Mouse (Mus musculus) midbrain, embryonic 16.5 days (tissue): Measurements from ENCODE around the gene 2210011C24Rik. TPM values are rescaled to one million over a fixed set of nuclear protein-coding genes. Genes with fewer than 3 reads are reported as not detected.

Experiments
- ATAC-seq: fragments of 200-750 bp; cut with Nextera tagmentation; 2 replicates; pipeline ENCODE4 v1.8.0; 2017; ENCODE audit warnings: moderate TSS enrichment
- H3K27ac ChIP-seq: fragments of 300-500 bp; sonication (generic); 2 replicates; pipeline ENCODE4 v1.5.1; 2014; ENCODE audit warnings: mild to moderate bottlenecking, low read length, mixed read lengths
- H3K27me3 ChIP-seq: fragments of 300-500 bp; sonication (generic); 2 replicates; pipeline ENCODE4 v1.6.1; 2014; ENCODE audit warnings: low read depth, low read length, mixed read lengths; ENCODE audit not compliant: control insufficient read depth, insufficient read depth
- H3K36me3 ChIP-seq: fragments of 300-500 bp; sonication (generic); 2 replicates; pipeline ENCODE4 v1.6.1; 2014; ENCODE audit warnings: mild to moderate bottlenecking, low read length, moderate library complexity, mixed read lengths; ENCODE audit not compliant: control insufficient read depth, insufficient read depth
- H3K4me1 ChIP-seq: fragments of 300-500 bp; sonication (generic); 2 replicates; pipeline ENCODE4 v1.6.1; 2014; ENCODE audit warnings: mild to moderate bottlenecking, low read length, mixed read lengths; ENCODE audit not compliant: control insufficient read depth, insufficient read depth
- H3K4me2 ChIP-seq: fragments of 300-500 bp; sonication (generic); 2 replicates; pipeline ENCODE4 v1.6.1; 2014; ENCODE audit warnings: mild to moderate bottlenecking, low read length, mixed read lengths
- H3K4me3 ChIP-seq: fragments of 300-500 bp; sonication (generic); 2 replicates; pipeline ENCODE4 v1.5.1; 2014; ENCODE audit warnings: low read depth, mild to moderate bottlenecking, low read length, moderate library complexity, mixed read lengths
- H3K9ac ChIP-seq: fragments of 300-500 bp; sonication (generic); 2 replicates; pipeline ENCODE4 v1.6.1; 2014; ENCODE audit warnings: low read depth, low read length, mixed read lengths
- H3K9me3 ChIP-seq: fragments of 300-500 bp; sonication (generic); replicated peaks from 2 replicates; pipeline ENCODE4 v1.6.1; 2014; ENCODE audit warnings: mild to moderate bottlenecking, low read length, mixed read lengths; ENCODE audit not compliant: control insufficient read depth, poor library complexity, severe bottlenecking
- WGBS: fragments of 180-500 bp; shearing (Covaris S2); extraction: QIAGEN DNeasy Blood & Tissue Kit; methylation state at CpG from one replicate; pipeline ENCODE4 v1.1.7; 2014; 5-methylcytosine and 5-hydroxymethylcytosine counted together
- polyA plus RNA-seq: library from polyadenylated mRNA; unstranded; fragments of >200 nt; fragmentation: Nextera tagmentation; extraction: Ambion mirVana; gene quantifications from 2 replicates; pipeline ENCODE4 v1.2.1, GENCODE M21; 2015

Gene 2210011C24Rik
- polyA plus RNA-seq = 0.28 and 0.30 TPM in 2 replicates

DNA sequence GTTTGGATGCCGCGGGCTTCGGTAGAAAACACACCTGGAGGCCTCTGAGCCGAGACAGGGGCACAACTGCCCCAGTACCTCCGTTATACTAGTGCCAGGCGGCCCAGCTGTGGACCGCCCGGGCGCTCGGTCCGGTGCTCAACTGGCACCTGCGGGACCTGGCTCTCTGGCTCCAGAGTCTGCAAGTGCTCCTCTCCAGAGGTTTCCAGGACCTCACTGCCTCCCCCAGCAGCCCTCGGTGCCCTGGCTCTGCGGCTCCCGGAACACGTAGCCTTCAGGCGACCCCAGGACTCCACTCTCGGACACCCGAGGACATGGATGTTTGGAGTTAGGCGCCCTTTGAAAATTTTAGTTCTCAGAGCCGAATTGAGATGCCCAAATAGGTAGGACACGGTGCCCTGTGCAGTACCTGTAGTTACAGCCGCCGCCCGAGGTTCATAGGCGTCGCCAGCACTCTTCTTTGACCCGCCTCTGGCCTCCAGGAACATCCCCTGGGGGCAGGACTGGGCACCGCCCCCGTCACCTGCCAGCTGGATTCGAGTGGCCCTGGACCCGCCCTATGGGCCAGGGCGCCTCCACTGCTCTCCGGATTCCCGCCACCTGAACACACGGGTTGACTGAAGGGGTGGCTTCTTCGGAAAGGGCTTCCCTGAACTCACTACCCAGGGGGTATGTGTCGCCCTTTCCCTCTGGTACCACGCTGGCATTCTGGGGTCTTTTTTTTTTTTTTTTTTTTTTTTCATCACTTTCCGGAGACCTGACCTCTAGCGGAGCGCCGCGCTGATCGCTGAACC lies at the start of gene 2210011C24Rik:
2210011C24Rik (minus strand) TSS at position 467 of the 794 bp plus-strand sequence.
- 0 out of 2 replicates have a peak, but pooled peaks have one; percentile 20 for ATAC-seq
- H3K4me2 ChIP-seq = peak within 1 kb of the TSS; percentile 94
- no peaks in the 10 kb centered on the region for H3K36me3 ChIP-seq
- H3K4me1 ChIP-seq = peaks cover 22% of the 10 kb centered on the region
- no peaks in the 10 kb centered on the region for H3K9me3 ChIP-seq
- H3K4me3 ChIP-seq = peak within 1 kb of the TSS; percentile 58
- peaks cover 22% of the 10 kb centered on the region for H3K27me3 ChIP-seq
- peak within 1 kb of the TSS; percentile 66 for H3K9ac ChIP-seq
- under 1% methylated on average over 45 of the region's 45 CpGs for WGBS
- H3K27ac ChIP-seq = no peak within 1 kb of the TSS

DNA sequence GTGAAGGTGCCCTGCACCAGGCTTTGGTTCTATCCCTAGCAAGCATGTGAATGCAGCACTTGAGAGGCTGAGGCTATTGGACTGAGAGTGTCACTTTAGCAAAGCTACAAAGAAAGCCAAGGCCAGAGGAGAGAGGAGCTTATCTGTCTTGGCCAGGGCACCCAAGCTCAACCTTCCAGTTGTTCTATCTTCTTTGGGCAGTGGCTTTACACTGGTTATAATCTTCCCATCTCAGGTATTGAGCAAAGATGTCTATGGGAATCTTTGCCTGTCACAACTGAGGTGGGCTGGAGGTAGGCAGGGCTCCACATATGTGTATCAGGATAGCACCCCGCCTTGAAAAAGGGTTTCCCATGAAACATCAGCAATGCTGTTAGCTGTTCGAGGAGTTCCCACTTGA lies 48.3 kb upstream of the 2210011C24Rik start:
- no peak overlapping the region for H3K4me2 ChIP-seq
- 89% methylated on average over 2 of the region's 2 CpGs for WGBS
- H3K9ac ChIP-seq = no peak overlapping the region
- no peaks in the 10 kb centered on the region for H3K9me3 ChIP-seq
- H3K4me3 ChIP-seq = no peak overlapping the region
- H3K4me1 ChIP-seq = no peaks in the 10 kb centered on the region
- no peaks in the 10 kb centered on the region for H3K27me3 ChIP-seq
- H3K36me3 ChIP-seq = no peaks in the 10 kb centered on the region
- no peak overlapping the region for H3K27ac ChIP-seq
- no peak for ATAC-seq

- no peaks in the 10 kb centered on the region for H3K36me3 ChIP-seq
- 94% methylated on average over 2 of the region's 2 CpGs for WGBS
- no peak overlapping the region for H3K9ac ChIP-seq
- no peak overlapping the region for H3K27ac ChIP-seq
- ATAC-seq = no peak
- H3K4me1 ChIP-seq = no peaks in the 10 kb centered on the region
- no peak overlapping the region for H3K4me2 ChIP-seq
- H3K9me3 ChIP-seq = no peaks in the 10 kb centered on the region
- no peaks in the 10 kb centered on the region for H3K27me3 ChIP-seq
- H3K4me3 ChIP-seq = no peak overlapping the region
These were observed 47.3 kb upstream of the 2210011C24Rik start for GRCm38 (mm10) chr8:84059226-84059625.

GRCm38 (mm10) chr8:84057827-84058226 lies 45.9 kb upstream of the 2210011C24Rik start:
- Histone ChIP-seq H3K36me3 (no peaks in the 10 kb centered on the region), H3K9me3 (no peaks in the 10 kb centered on the region), H3K27ac (no peak overlapping the region), H3K9ac (no peak overlapping the region), H3K4me2 (no peak overlapping the region), H3K27me3 (no peaks in the 10 kb centered on the region), H3K4me3 (no peak overlapping the region), H3K4me1 (no peaks in the 10 kb centered on the region)
- WGBS = 91% methylated on average over 1 of the region's 1 CpGs
- no peak for ATAC-seq

DNA sequence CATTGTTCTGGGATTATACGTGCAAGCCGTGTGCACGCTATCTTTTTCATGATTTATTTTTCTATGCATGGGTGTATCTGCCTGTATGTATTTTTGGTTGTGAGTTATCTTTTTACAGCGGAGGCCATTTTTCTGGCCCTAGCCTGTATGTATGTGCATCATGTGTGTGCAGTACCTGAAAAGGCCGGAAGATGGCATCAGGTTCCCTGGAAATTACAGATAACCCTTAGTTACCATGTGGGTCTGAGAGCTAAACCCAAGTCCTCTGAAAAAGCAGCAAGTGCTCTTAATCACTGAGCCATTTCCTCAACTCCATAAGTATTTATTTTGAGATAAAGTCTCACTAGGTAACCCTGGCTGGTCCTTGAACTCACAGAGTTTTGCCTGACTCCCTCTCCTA lies 41.3 kb upstream of the 2210011C24Rik start:
- 94% methylated on average over 5 of the region's 5 CpGs for WGBS
- Histone ChIP-seq H3K27me3 (no peaks in the 10 kb centered on the region), H3K27ac (no peak overlapping the region), H3K9ac (no peak overlapping the region), H3K4me1 (no peaks in the 10 kb centered on the region), H3K4me3 (no peak overlapping the region), H3K36me3 (no peaks in the 10 kb centered on the region), H3K4me2 (no peak overlapping the region), H3K9me3 (no peaks in the 10 kb centered on the region)
- ATAC-seq = no peak

GRCm38 (mm10) chr8:84052746-84053145 lies 40.8 kb upstream of the 2210011C24Rik start:
- H3K36me3 ChIP-seq = no peaks in the 10 kb centered on the region
- no peak overlapping the region for H3K9ac ChIP-seq
- H3K4me2 ChIP-seq = no peak overlapping the region
- H3K27ac ChIP-seq = no peak overlapping the region
- H3K4me1 ChIP-seq = no peaks in the 10 kb centered on the region
- H3K9me3 ChIP-seq = no peaks in the 10 kb centered on the region
- no peak for ATAC-seq
- H3K4me3 ChIP-seq = no peak overlapping the region
- no peaks in the 10 kb centered on the region for H3K27me3 ChIP-seq
- 64% methylated on average over 3 of the region's 3 CpGs for WGBS

GRCm38 (mm10) chr8:84048171-84048570 lies 36.2 kb upstream of the 2210011C24Rik start:
- WGBS = 84% methylated on average over 5 of the region's 5 CpGs
- Histone ChIP-seq H3K27me3 (peaks cover 20% of the 10 kb centered on the region), H3K27ac (no peak overlapping the region), H3K4me3 (no peak overlapping the region), H3K4me2 (no peak overlapping the region), H3K4me1 (peaks cover 3% of the 10 kb centered on the region; the same call in 1 of the 2 replicates), H3K9ac (no peak overlapping the region), H3K36me3 (no peaks in the 10 kb centered on the region), H3K9me3 (no peaks in the 10 kb centered on the region)
- ATAC-seq = no peak

DNA sequence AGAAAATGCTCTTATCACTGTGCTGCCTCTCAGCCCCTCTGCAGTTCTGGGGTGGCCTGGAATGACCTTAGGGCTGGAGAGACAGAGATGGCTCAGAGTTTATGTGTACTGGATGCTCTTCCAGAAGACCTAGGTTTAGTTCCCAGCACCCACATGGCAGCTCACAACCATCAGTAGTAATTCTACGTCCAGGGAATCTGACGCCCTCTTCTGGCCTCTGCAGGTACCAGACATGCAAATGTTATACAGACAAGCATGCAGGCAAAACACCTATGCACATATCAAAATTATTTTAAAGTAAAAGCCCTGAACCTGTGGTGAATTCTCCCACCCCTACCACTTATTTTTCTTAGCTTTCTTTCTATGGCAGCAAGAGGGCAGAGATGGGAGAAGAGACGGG lies 34.5 kb upstream of the 2210011C24Rik start:
- Histone ChIP-seq H3K9ac (no peak overlapping the region), H3K4me3 (no peak overlapping the region), H3K27me3 (peaks cover 35% of the 10 kb centered on the region), H3K27ac (no peak overlapping the region), H3K9me3 (no peaks in the 10 kb centered on the region), H3K4me2 (no peak overlapping the region), H3K4me1 (peaks cover 6% of the 10 kb centered on the region; the same call in 1 of the 2 replicates), H3K36me3 (no peaks in the 10 kb centered on the region)
- 80% methylated on average over 3 of the region's 3 CpGs for WGBS
- ATAC-seq = no peak

- H3K4me2 ChIP-seq = no peak within 1 kb of the TSS
These were observed 32.9 kb upstream of the 2210011C24Rik start, which contains the start of gene Rln3 for GRCm38 (mm10) chr8:84044900-84045299. Gene Rln3 (minus strand): TSS chr8:84045000.

More at GRCm38 (mm10) chr8:84044900-84045299, 32.9 kb upstream of the 2210011C24Rik start, which contains the start of gene Rln3:
- H3K27ac ChIP-seq = no peak within 1 kb of the TSS
- H3K36me3 ChIP-seq = no peaks in the 10 kb centered on the region
- peak within 1 kb of the TSS; percentile 30; the same call in 1 of the 2 replicates for H3K9ac ChIP-seq
- H3K4me3 ChIP-seq = no peak within 1 kb of the TSS
- 7% methylated on average over 9 of the region's 9 CpGs for WGBS
- no peak for ATAC-seq
- H3K9me3 ChIP-seq = no peaks in the 10 kb centered on the region
- H3K4me1 ChIP-seq = peaks cover 6% of the 10 kb centered on the region; the same call in 1 of the 2 replicates
- H3K27me3 ChIP-seq = peaks cover 42% of the 10 kb centered on the region
